Mouse (Mus musculus) limb, embryonic 11.5 days (tissue): Measurements from ENCODE around the gene Tcirg1. TPM values are rescaled to one million over a fixed set of nuclear protein-coding genes. Genes with fewer than 3 reads are reported as not detected.
A peak's percentile ranks its signal among the peaks of the same experiment; 100 is the strongest.

ENCODE experiments used
- ATAC-seq: fragments of 200-750 bp; cut with Nextera tagmentation; 2 replicates; pipeline ENCODE4 v1.8.0; 2017; ENCODE audit warnings: low read depth; ENCODE audit not compliant: insufficient number of reproducible peaks, low FRiP score, low TSS enrichment
- DNase-seq: peaks from one replicate; pipeline ENCODE4 v3.0.0-alpha.2; 2015; ENCODE audit warnings: low spot score
- H3K27ac ChIP-seq: fragments of 300-500 bp; sonication (generic); replicated peaks from 2 replicates; pipeline ENCODE4 v1.5.1; 2014; ENCODE audit warnings: low read depth, mild to moderate bottlenecking, low read length
- H3K27me3 ChIP-seq: fragments of 300-500 bp; sonication (generic); 2 replicates; pipeline ENCODE4 v1.6.1; 2014; ENCODE audit warnings: mild to moderate bottlenecking, low read length, mixed read lengths; ENCODE audit not compliant: control insufficient read depth, insufficient read depth
- H3K36me3 ChIP-seq: fragments of 300-500 bp; sonication (generic); 2 replicates; pipeline ENCODE4 v1.6.1; 2014; ENCODE audit warnings: mild to moderate bottlenecking, low read length, moderate library complexity, mixed read lengths; ENCODE audit not compliant: control insufficient read depth, insufficient read depth
- H3K4me1 ChIP-seq: fragments of 300-500 bp; sonication (generic); 2 replicates; pipeline ENCODE4 v1.6.1; 2014; ENCODE audit warnings: low read length, mixed read lengths; ENCODE audit not compliant: control insufficient read depth, insufficient read depth
- H3K4me2 ChIP-seq: fragments of 300-500 bp; sonication (generic); 2 replicates; pipeline ENCODE4 v1.6.1; 2014; ENCODE audit warnings: low read depth, mild to moderate bottlenecking, moderate library complexity; ENCODE audit not compliant: severe bottlenecking
- H3K4me3 ChIP-seq: fragments of 300-500 bp; sonication (generic); 2 replicates; pipeline ENCODE4 v1.5.1; 2014; ENCODE audit warnings: low read depth, low read length
- H3K9ac ChIP-seq: fragments of 300-500 bp; sonication (generic); 2 replicates; pipeline ENCODE4 v1.6.1; 2014; ENCODE audit warnings: mild to moderate bottlenecking, low read length
- H3K9me3 ChIP-seq: fragments of 300-500 bp; sonication (generic); 2 replicates; pipeline ENCODE4 v1.6.1; 2016; ENCODE audit warnings: low read length; ENCODE audit not compliant: control insufficient read depth
- WGBS: fragments of 180-500 bp; shearing (Covaris S2); extraction: QIAGEN DNeasy Blood & Tissue Kit; methylation state at CpG from one replicate; pipeline ENCODE4 v1.1.7; 2014; 5-methylcytosine and 5-hydroxymethylcytosine counted together
- polyA plus RNA-seq: library from polyadenylated mRNA; unstranded; fragments of >200 nt; fragmentation: Nextera tagmentation; extraction: Ambion mirVana; gene quantifications from 2 replicates; pipeline ENCODE4 v1.2.1, GENCODE M21; 2014

Gene Tcirg1
- polyA plus RNA-seq, 1 experiment from 2014 or later: 27.3 TPM

GRCm38 (mm10) chr19:3850847-3851469 lies 56.0 kb downstream of the Tcirg1 start:
- Histone ChIP-seq H3K4me1 (peaks cover 12% of the 10 kb centered on the region), H3K36me3 (no peaks in the 10 kb centered on the region), H3K4me2 (peak overlapping the region; percentile 75), H3K9me3 (no peaks in the 10 kb centered on the region), H3K27me3 (no peaks in the 10 kb centered on the region), H3K9ac (no peak overlapping the region; the same call in 1 of the 2 replicates), H3K4me3 (peak overlapping the region; percentile 78), H3K27ac (no peak overlapping the region)
- 7% methylated on average over 19 of the region's 19 CpGs for WGBS
- DNase-seq (no peak), ATAC-seq (peak; percentile 4; the same call in 1 of the 2 replicates)

- DNase-seq (no peak), ATAC-seq (no peak)
- 61% methylated on average over 5 of the region's 5 CpGs for WGBS
- H3K9ac ChIP-seq: no peak overlapping the region
- no peak overlapping the region for H3K4me3 ChIP-seq
- H3K4me2 ChIP-seq: no peak overlapping the region
- H3K27ac ChIP-seq: no peak overlapping the region
- no peaks in the 10 kb centered on the region for H3K36me3 ChIP-seq
- H3K4me1 ChIP-seq: peaks cover 6% of the 10 kb centered on the region; the same call in 1 of the 2 replicates
- H3K27me3 ChIP-seq: no peaks in the 10 kb centered on the region
- H3K9me3 ChIP-seq: no peaks in the 10 kb centered on the region
Observed at GRCm38 (mm10) chr19:3850076-3850475, 56.9 kb downstream of the Tcirg1 start.

- Histone ChIP-seq H3K4me1 (peaks cover 6% of the 10 kb centered on the region; the same call in 1 of the 2 replicates), H3K27me3 (no peaks in the 10 kb centered on the region), H3K9me3 (no peaks in the 10 kb centered on the region), H3K27ac (no peak overlapping the region), H3K9ac (no peak overlapping the region), H3K4me2 (no peak overlapping the region), H3K36me3 (no peaks in the 10 kb centered on the region), H3K4me3 (no peak overlapping the region)
- ATAC-seq: no peak
- no peak for DNase-seq
- WGBS: 82% methylated on average over 2 of the region's 2 CpGs
Observed at GRCm38 (mm10) chr19:3849251-3849650, 57.7 kb downstream of the Tcirg1 start.

GRCm38 (mm10) chr19:3848207-3848808 lies 58.6 kb downstream of the Tcirg1 start:
- no peaks in the 10 kb centered on the region for H3K36me3 ChIP-seq
- H3K9me3 ChIP-seq: no peaks in the 10 kb centered on the region
- WGBS: 38% methylated on average over 7 of the region's 7 CpGs
- no peak overlapping the region for H3K9ac ChIP-seq
- peaks cover 6% of the 10 kb centered on the region; the same call in 1 of the 2 replicates for H3K4me1 ChIP-seq
- H3K4me2 ChIP-seq: no peak overlapping the region
- DNase-seq (peak; percentile 51), ATAC-seq (no peak)
- H3K27ac ChIP-seq: no peak overlapping the region
- H3K4me3 ChIP-seq: no peak overlapping the region
- no peaks in the 10 kb centered on the region for H3K27me3 ChIP-seq

- Histone ChIP-seq H3K9ac (no peak overlapping the region), H3K27me3 (no peaks in the 10 kb centered on the region), H3K27ac (no peak overlapping the region), H3K4me1 (peaks cover 6% of the 10 kb centered on the region; the same call in 1 of the 2 replicates), H3K36me3 (no peaks in the 10 kb centered on the region), H3K9me3 (no peaks in the 10 kb centered on the region), H3K4me2 (no peak overlapping the region), H3K4me3 (no peak overlapping the region)
- 88% methylated on average over 5 of the region's 5 CpGs for WGBS
- ATAC-seq (no peak), DNase-seq (no peak)
Observed at GRCm38 (mm10) chr19:3847711-3848110, 59.2 kb downstream of the Tcirg1 start.

GRCm38 (mm10) chr19:3846676-3847604 lies 60.0 kb downstream of the Tcirg1 start:
- ATAC-seq (no peak), DNase-seq (no peak)
- Histone ChIP-seq H3K36me3 (no peaks in the 10 kb centered on the region), H3K9me3 (no peaks in the 10 kb centered on the region), H3K9ac (no peak overlapping the region), H3K4me2 (no peak overlapping the region), H3K27me3 (no peaks in the 10 kb centered on the region), H3K4me1 (peaks cover 6% of the 10 kb centered on the region; the same call in 1 of the 2 replicates), H3K4me3 (no peak overlapping the region), H3K27ac (no peak overlapping the region)
- WGBS: 81% methylated on average over 10 of the region's 10 CpGs

Other genes starting within 250 kb of the Tcirg1 start
- 7.2 and 7.9 TPM in 2 replicates for gene Lrp5, start 220.6 kb downstream of the Tcirg1 start, polyA plus RNA-seq
- 38.3 and 42.9 TPM in 2 replicates for gene 1810055G02Rik, start 198.8 kb downstream of the Tcirg1 start, polyA plus RNA-seq
- 25.3 and 30.6 TPM in 2 replicates for gene Kmt5b, start 139.7 kb downstream of the Tcirg1 start, polyA plus RNA-seq
- gene Chka, start 55.4 kb downstream of the Tcirg1 start, polyA plus RNA-seq: 47.3 and 47.7 TPM in 2 replicates
- 259 and 263 TPM in 2 replicates for gene Ndufs8, start 5.6 kb upstream of the Tcirg1 start, polyA plus RNA-seq
- gene Aldh3b1, start 22.7 kb upstream of the Tcirg1 start, polyA plus RNA-seq: 0.47 and 0.67 TPM in 2 replicates
- 6.0 and 7.1 TPM in 2 replicates for gene Unc93b1, start 28.1 kb upstream of the Tcirg1 start, polyA plus RNA-seq
- not detected in 2 replicates for gene Aldh3b3, start 51.5 kb upstream of the Tcirg1 start, polyA plus RNA-seq
- gene Aldh3b2, start 65.2 kb upstream of the Tcirg1 start, polyA plus RNA-seq: 2.6 TPM in 2 replicates
- gene Acy3, start 79.4 kb upstream of the Tcirg1 start, polyA plus RNA-seq: 3.3 and 4.3 TPM in 2 replicates
- 0.08 TPM in 1 of 2 replicates, not detected in the other for gene Tbx10, start 85.6 kb upstream of the Tcirg1 start, polyA plus RNA-seq
- 29.7 and 32.6 TPM in 2 replicates for gene Nudt8, start 93.4 kb upstream of the Tcirg1 start, polyA plus RNA-seq
- gene Gm49405, start 93.5 kb upstream of the Tcirg1 start, polyA plus RNA-seq: 2.5 TPM in 2 replicates
- gene Doc2g, start 96.2 kb upstream of the Tcirg1 start, polyA plus RNA-seq: 4.1 TPM in 2 replicates
- 198 and 208 TPM in 2 replicates for gene Ndufv1, start 105.7 kb upstream of the Tcirg1 start, polyA plus RNA-seq
- 437 and 462 TPM in 2 replicates for gene Gstp1, start 130.9 kb upstream of the Tcirg1 start, polyA plus RNA-seq
- gene Gstp2, start 138.9 kb upstream of the Tcirg1 start, polyA plus RNA-seq: 1.1 TPM in 2 replicates
- 0.23 TPM in 1 of 2 replicates, not detected in the other for gene Gstp3, start 152.4 kb upstream of the Tcirg1 start, polyA plus RNA-seq
- not detected in 2 replicates for gene Cabp2, start 174.4 kb upstream of the Tcirg1 start, polyA plus RNA-seq
- 77.5 and 81.6 TPM in 2 replicates for gene Cdk2ap2, start 190.0 kb upstream of the Tcirg1 start, polyA plus RNA-seq
- gene Pitpnm1, start 192.9 kb upstream of the Tcirg1 start, polyA plus RNA-seq: 4.8 and 5.8 TPM in 2 replicates
- 91.2 and 93.7 TPM in 2 replicates for gene Aip, start 218.7 kb upstream of the Tcirg1 start, polyA plus RNA-seq
- not detected in 2 replicates for gene Gpr152, start 232.7 kb upstream of the Tcirg1 start, polyA plus RNA-seq
- gene Cabp4, start 236.9 kb upstream of the Tcirg1 start, polyA plus RNA-seq: not detected in 2 replicates
- 116 and 124 TPM in 2 replicates for gene Coro1b, start 241.5 kb upstream of the Tcirg1 start, polyA plus RNA-seq
- 1.1 and 1.5 TPM in 2 replicates for gene Ptprcap, start 246.5 kb upstream of the Tcirg1 start, polyA plus RNA-seq